Mouse (Mus musculus): ENCODE results near the gene Trmt11.
"Not testable (repeated sequence)": the region's sequence is repeated elsewhere in the genome, so short reads cannot be mapped to it uniquely, and the experiment has no call there.

Trmt11 gene

GRCm38 (mm10) chr10:30600542-30600966 lies at the start of gene Trmt11:
Trmt11 (minus strand) TSS chr10:30600749.
- DNase-seq (ENCODE audit: extremely low read depth, insufficient read length, low spot score) = peak; percentile 89

- no peak for DNase-seq (ENCODE audit: extremely low read depth, insufficient read length, low spot score)
Measured at GRCm38 (mm10) chr10:30647681-30648080, 47.1 kb upstream of the Trmt11 start.

- peak; percentile 3 for DNase-seq (ENCODE audit: extremely low read depth, insufficient read length, low spot score)
Measured at GRCm38 (mm10) chr10:30638216-30638615, 37.7 kb upstream of the Trmt11 start.

GRCm38 (mm10) chr10:30636474-30637154 lies 36.1 kb upstream of the Trmt11 start:
- not testable (repeated sequence) for DNase-seq (ENCODE audit: extremely low read depth, insufficient read length, low spot score)

- no peak for DNase-seq (ENCODE audit: extremely low read depth, insufficient read length, low spot score)
Measured at GRCm38 (mm10) chr10:30632718-30633117, 32.2 kb upstream of the Trmt11 start.

- no peak for DNase-seq (ENCODE audit: extremely low read depth, insufficient read length, low spot score)
Measured at GRCm38 (mm10) chr10:30629977-30630376, 29.4 kb upstream of the Trmt11 start.

GRCm38 (mm10) chr10:30629513-30629912 lies 29.0 kb upstream of the Trmt11 start, which contains the start of gene Hint3:
Hint3 (minus strand) TSS chr10:30629632.
- no peak for DNase-seq (ENCODE audit: extremely low read depth, insufficient read length, low spot score)

GRCm38 (mm10) chr10:30628444-30628843 lies 27.9 kb upstream of the Trmt11 start:
- DNase-seq (ENCODE audit: extremely low read depth, insufficient read length, low spot score) = not testable (repeated sequence)

- no peak for DNase-seq (ENCODE audit: extremely low read depth, insufficient read length, low spot score)
Measured at GRCm38 (mm10) chr10:30627548-30627947, 27.0 kb upstream of the Trmt11 start.

GRCm38 (mm10) chr10:30624161-30625019 lies 23.8 kb upstream of the Trmt11 start:
- no peak for DNase-seq (ENCODE audit: extremely low read depth, insufficient read length, low spot score)

GRCm38 (mm10) chr10:30622928-30623327 lies 22.4 kb upstream of the Trmt11 start:
- DNase-seq (ENCODE audit: extremely low read depth, insufficient read length, low spot score) = no peak

GRCm38 (mm10) chr10:30618918-30619210 lies 18.3 kb upstream of the Trmt11 start:
- DNase-seq (ENCODE audit: extremely low read depth, insufficient read length, low spot score) = no peak

GRCm38 (mm10) chr10:30618091-30618917 lies 17.8 kb upstream of the Trmt11 start:
- DNase-seq (ENCODE audit: extremely low read depth, insufficient read length, low spot score) = peak; percentile 98

GRCm38 (mm10) chr10:30613039-30613438 lies 12.5 kb upstream of the Trmt11 start:
- DNase-seq (ENCODE audit: extremely low read depth, insufficient read length, low spot score) = no peak

GRCm38 (mm10) chr10:30609614-30610013 lies 9.1 kb upstream of the Trmt11 start:
- DNase-seq (ENCODE audit: extremely low read depth, insufficient read length, low spot score) = no peak

- DNase-seq (ENCODE audit: extremely low read depth, insufficient read length, low spot score) = no peak
Measured at GRCm38 (mm10) chr10:30608109-30608508, 7.6 kb upstream of the Trmt11 start.

GRCm38 (mm10) chr10:30600094-30600534 lies 435 bp downstream of the Trmt11 start:
- DNase-seq (ENCODE audit: extremely low read depth, insufficient read length, low spot score) = no peak

GRCm38 (mm10) chr10:30587037-30587436 lies 13.5 kb downstream of the Trmt11 start:
- no peak for DNase-seq (ENCODE audit: extremely low read depth, insufficient read length, low spot score)

- DNase-seq (ENCODE audit: extremely low read depth, insufficient read length, low spot score) = no peak
Measured at GRCm38 (mm10) chr10:30585691-30586090, 14.9 kb downstream of the Trmt11 start.

- no peak for DNase-seq (ENCODE audit: extremely low read depth, insufficient read length, low spot score)
Measured at GRCm38 (mm10) chr10:30577670-30578280, 22.8 kb downstream of the Trmt11 start.

- DNase-seq (ENCODE audit: extremely low read depth, insufficient read length, low spot score) = no peak
Measured at GRCm38 (mm10) chr10:30566364-30566763, 34.2 kb downstream of the Trmt11 start.

Measured in 3134 (cell line).